Mouse (Mus musculus) R1 (cell line): Measurements from ENCODE around the gene Prl2c2.
"Not testable (repeated sequence)": the region's sequence is repeated elsewhere in the genome, so short reads cannot be mapped to it uniquely, and the experiment has no call there.

Source experiments
- DNase-seq: peaks from one replicate; pipeline ENCODE4 v3.0.0-alpha.2; 2018; ENCODE audit warnings: low read depth, low spot score

Prl2c2 gene

DNA sequence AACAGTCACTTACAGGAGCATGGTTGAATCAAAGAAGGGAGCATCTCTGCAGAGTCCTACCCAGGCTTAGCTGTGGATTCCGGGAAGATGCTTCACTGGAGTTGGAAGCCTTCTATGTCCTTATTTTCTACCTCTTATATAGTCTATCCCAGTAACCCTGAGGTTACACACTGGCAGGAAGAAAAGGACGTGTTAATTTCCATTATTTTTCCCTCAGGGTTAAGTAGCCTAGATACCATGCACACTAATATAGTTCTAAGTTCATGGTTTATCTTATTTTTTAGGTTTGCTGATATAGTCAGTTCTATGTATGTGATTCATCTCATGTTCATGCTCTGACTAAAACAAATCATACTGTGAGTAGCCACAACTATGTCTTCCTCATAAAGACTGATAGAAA is at the start of gene Prl2c2:
Prl2c2 (minus strand) TSS at position 101 of the 400 bp plus-strand sequence.
- not testable (repeated sequence) for DNase-seq

DNA sequence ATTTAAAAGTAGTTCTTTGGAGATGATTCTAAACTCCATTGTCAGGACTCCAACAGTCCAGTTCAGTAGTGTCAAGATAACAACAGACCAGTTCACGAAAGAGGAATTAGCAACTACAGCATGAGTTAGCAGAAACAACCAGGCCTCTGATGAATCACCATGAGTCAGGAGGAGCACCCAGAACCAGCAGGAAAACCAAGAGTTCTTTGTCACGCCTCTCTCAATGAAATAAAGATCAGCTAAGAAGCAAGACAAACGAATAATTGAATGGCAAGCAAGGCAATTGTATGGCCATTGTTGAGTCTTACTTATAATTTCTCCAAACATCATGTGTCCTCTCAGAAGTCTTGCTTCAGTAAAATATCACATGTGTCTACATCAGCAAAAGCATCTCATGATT is 20.7 kb upstream of the Prl2c2 start:
- not testable (repeated sequence) for DNase-seq

DNA sequence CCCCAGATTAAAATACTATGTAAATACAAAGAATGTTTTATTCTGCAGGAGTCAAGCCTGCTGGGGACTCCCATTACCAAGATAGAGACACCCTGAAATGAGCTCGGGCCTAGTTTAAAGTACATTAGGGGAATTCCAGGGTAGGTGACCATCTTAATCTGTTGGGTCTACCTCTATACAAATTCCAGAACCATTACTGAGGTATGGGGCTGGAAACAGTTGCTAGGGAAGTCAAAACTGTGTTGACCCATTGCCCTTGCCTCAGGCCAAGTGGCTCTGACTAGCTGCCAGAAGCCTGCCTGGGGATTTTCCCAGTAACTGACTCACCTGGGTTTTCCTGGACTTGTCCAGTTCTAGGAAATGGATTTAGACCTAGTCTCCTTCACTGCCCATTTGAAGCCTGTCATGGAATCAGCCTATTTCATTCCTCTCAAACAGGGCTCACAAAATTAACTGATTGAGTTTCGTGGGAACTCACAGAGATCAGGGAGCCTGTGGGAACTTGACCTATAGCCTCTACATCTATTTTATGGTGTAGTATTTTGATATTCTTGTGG is 8.9 kb upstream of the Prl2c2 start:
- DNase-seq: not testable (repeated sequence)
